Mouse (Mus musculus) layer of hippocampus, postnatal 36 days (tissue): ENCODE data around the gene Ssxb9. TPM values are rescaled to one million over a fixed set of nuclear protein-coding genes. Genes with fewer than 3 reads are reported as not detected.
"Not testable (repeated sequence)": the region's sequence is repeated elsewhere in the genome, so short reads cannot be mapped to it uniquely, and the experiment has no call there.

Experiments
- DNase-seq, 2 experiments: peaks; one replicate each; pipeline ENCODE4 v3.0.0; 2022
- total RNA-seq, 2 experiments: library from RNA; stranded (reverse); gene quantifications; 2 replicates each; pipeline ENCODE4 v1.2.3; 2021

The Ssxb9 gene
- not detected for total RNA-seq

DNA sequence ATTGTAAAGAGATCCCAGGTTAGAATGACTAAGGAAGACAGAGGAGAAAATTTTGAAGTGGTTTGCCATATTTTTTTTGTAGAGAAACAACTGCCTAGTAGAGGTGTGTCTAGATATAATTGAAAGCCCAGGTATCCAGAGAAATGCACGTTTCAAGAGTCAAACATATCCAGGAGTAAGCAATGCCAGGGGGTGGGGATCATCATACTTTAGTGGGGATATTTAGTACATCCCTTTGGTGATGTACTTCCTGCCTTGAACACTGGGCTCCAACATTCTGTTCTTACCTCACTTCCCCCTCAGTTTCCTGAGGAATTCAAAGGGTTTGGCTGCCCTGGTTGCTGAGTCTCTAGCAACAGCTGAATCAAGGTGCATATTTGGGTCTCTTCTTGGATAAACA is at the start of gene Ssxb9:
Gene Ssxb9, plus strand, starts transcription at position 301 of the 400 bp plus-strand sequence.
- DNase-seq = not testable (repeated sequence)

DNA sequence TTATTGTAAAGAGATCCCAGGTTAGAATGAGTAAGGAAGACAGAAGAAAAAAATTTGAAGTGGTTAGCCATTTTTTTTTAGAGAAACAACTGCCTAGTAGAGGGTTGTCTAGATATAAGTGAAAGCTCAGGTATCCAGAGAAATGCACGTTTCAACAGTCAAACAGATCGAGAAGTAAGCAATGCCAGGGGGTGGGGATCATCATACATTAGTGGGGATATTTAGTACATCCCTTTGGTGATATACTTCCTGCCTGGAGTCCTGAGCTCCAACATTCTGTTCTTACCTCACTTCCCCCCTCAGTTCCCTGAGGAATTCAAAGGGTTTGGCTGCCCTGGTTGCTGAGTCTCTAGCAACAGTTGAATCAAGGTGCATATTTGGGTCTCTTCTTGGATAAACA is 39.7 kb upstream of the Ssxb9 start, which contains the start of gene Ssxb10:
Gene Ssxb10, plus strand, starts transcription at position 301 of the 400 bp plus-strand sequence.
- DNase-seq = no peak

DNA sequence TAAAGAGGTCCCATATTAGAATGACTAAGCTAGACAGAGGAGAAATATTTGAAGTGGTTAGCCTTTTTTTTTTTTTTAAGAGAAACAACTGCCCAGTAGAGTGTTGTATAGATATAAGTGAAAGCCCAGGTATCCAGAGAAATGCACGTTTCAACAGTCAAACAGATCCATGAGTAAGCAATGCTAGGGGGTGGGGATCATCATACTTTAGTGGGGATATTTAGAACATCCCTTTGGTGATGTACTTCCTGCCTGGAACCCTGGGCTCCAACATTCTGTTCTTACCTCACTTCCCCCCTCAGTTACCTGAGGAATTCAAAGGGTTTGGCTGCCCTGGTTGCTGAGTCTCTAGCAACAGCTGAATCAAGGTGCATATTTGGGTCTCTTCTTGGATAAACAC is 46.2 kb downstream of the Ssxb9 start, which contains the start of gene Ssxb1:
Gene Ssxb1, plus strand, starts transcription at position 301 of the 400 bp plus-strand sequence.
- DNase-seq = not testable (repeated sequence)

Other genes with a start within 250 kb of the Ssxb9 start
- gene Wdr13, start 234.1 kb upstream of the Ssxb9 start, total RNA-seq = 100 to 1,000 TPM; 215 to 227 TPM
- gene Rbm3, start 221.1 kb upstream of the Ssxb9 start, total RNA-seq = 100 to 1,000 TPM in 1 of 2 experiments, 10 to 100 TPM in 1; 83.4 to 113 TPM
- 10 to 100 TPM; 13.3 to 14.9 TPM for gene Tbc1d25, start 190.8 kb upstream of the Ssxb9 start, total RNA-seq
- 10 to 100 TPM; 30.1 to 31.3 TPM for gene Ebp, start 173.5 kb upstream of the Ssxb9 start, total RNA-seq
- gene Porcn, start 160.5 kb upstream of the Ssxb9 start, total RNA-seq = 100 to 1,000 TPM in 1 of 2 experiments, 10 to 100 TPM in 1; 99.1 to 103 TPM
- 10 to 100 TPM; 25.1 to 26.6 TPM for gene Ftsj1, start 114.6 kb upstream of the Ssxb9 start, total RNA-seq
- 1 to 10 TPM; 7.7 to 9.6 TPM for gene Slc38a5, start 95.8 kb upstream of the Ssxb9 start, total RNA-seq
- not detected for gene Ssxb10, start 39.6 kb upstream of the Ssxb9 start, total RNA-seq
- not detected for gene Ssxb1, start 46.3 kb downstream of the Ssxb9 start, total RNA-seq
- gene Ssxb2, start 94.7 kb downstream of the Ssxb9 start, total RNA-seq = not detected
- gene Gm14459, start 158.0 kb downstream of the Ssxb9 start, total RNA-seq = not detected
- gene Ssxb6, start 181.3 kb downstream of the Ssxb9 start, total RNA-seq = not detected
- not detected for gene Ssxb3, start 224.8 kb downstream of the Ssxb9 start, total RNA-seq